Mouse (Mus musculus): ENCODE measurements at regions not wholly inside any gene's neighbourhood (a gene's known extent, or its start where the extent isn't known, plus 50 kb on each side); places are given as distances from the start of the nearest gene placed in this dataset.

DNA sequence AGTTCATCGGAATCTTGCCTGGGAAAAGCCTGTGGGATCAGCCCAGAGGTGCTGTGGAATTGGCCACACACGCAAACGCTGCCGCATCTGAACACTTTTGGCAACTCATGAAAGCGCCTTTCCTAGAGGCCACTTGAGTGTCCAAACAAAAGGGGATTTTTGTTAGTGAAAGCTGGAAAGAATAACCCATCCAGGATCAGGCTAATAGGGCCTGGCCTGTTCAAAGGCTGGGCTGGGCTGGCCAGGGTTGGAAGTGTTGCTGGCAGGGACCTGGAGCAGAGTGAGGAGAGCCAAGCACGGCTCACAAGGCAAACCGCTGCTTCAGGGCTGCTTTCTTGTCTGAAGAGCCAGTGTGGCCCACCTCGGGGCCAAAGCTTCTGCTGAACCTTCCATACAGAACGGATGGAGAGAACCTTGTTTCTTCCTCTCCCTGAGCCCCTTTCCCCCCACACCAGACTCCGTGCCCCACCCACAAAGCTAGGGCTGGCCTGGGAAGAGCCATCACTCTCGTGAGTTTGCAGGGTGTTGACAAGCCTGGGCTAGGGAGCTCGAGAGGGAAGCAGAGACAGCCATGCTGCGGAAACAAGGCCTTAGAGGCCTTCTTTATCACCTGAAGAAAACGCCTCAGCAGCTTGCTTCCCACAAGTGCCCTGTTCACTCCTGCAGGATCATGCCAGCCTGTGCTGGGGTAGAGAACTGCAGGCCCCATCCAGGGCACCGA lies 459.5 kb downstream of the Ccdc171 start:
- TF ChIP-seq MXI1 (IDR thresholded peaks at IDR 0.05; ENCODE audit: low read depth, low read length) (no peak), E2F4 (IDR thresholded peaks at IDR 0.05; ENCODE audit: borderline replicate concordance, low read depth, low read length) (no peak), NRF1 (IDR thresholded peaks at IDR 0.05; ENCODE audit: insufficient read depth, low read depth, low read length, poor library complexity, severe bottlenecking) (no peak), RCOR1 (IDR thresholded peaks at IDR 0.05; ENCODE audit: low read depth, low read length) (no peak), SIN3A (IDR thresholded peaks at IDR 0.05; ENCODE audit: low read length) (no peak), GATA1 (IDR thresholded peaks at IDR 0.05; ENCODE audit: low read depth, low read length) (no peak), KAT2A (conservative IDR thresholded peaks at IDR 0.05; ENCODE audit: low read depth, low read length) (no peak), RAD21 (IDR thresholded peaks at IDR 0.05; ENCODE audit: low read depth, low read length) (no peak), POLR2AphosphoS5 (IDR thresholded peaks at IDR 0.05; ENCODE audit: borderline replicate concordance, low read depth, low read length) (no peak), EP300 (IDR thresholded peaks at IDR 0.05; ENCODE audit: low read depth in 1 of 2, low read length in 2 of 2) (no peak), MAZ (IDR thresholded peaks at IDR 0.05; ENCODE audit: low read depth, low read length) (no peak)
- no peak overlapping the region for H3K27ac ChIP-seq (ENCODE audit: control insufficient read depth, low read depth, low read length)
- H3K36me3 ChIP-seq (ENCODE audit: control insufficient read depth in 1 of 2, insufficient read depth in 2 of 2, low read length in 2 of 2), result no peaks in the 10 kb centered on the region
- H3K9ac ChIP-seq (ENCODE audit: control insufficient read depth, low read depth, low read length, poor library complexity, severe bottlenecking), result no peak overlapping the region
- no peaks in the 10 kb centered on the region for H3K27me3 ChIP-seq (ENCODE audit: control insufficient read depth in 1 of 2, insufficient read depth in 2 of 2, low read length in 2 of 2)
- DNase-seq (ENCODE audit: low read depth, low spot score), result no peak
- H3K4me3 ChIP-seq (ENCODE audit: control insufficient read depth in 1 of 2, insufficient read depth in 1 of 2, low read depth in 2 of 2, low read length in 2 of 2), result no peak overlapping the region
- H3K4me1 ChIP-seq (ENCODE audit: control insufficient read depth in 1 of 2, insufficient read depth in 2 of 2, low read length in 2 of 2), result no peaks in the 10 kb centered on the region
- H3K9me3 ChIP-seq (replicated peaks; ENCODE audit: insufficient read depth, low read length), result no peaks in the 10 kb centered on the region
- no peaks in the 10 kb centered on the region for H3K79me2 ChIP-seq (ENCODE audit: control insufficient read depth, insufficient read depth, low read length, poor library complexity)

DNA sequence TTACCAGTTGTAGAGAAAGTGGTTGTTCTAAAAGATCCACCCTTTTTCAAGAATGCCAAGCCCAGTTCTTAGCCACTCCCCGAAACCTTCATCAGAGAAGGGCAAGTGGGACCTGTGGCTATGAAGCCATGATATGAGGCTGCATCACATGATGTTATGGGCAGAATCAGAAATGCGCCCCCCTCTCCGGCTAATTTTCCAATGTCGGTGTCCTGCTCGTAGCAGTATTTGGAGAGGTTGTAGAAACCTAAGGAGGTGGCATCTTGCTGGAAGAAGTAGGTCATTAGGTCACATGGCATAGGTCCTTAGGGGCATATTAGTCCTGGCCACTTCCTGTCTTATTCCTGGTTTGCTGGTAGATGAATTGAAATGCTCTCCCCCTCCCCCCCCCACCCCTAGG lies 460.1 kb downstream of the Ccdc171 start:
- TF ChIP-seq JUND (IDR thresholded peaks at IDR 0.05; ENCODE audit: low read depth, low read length) (no peak), ETS1 (IDR thresholded peaks at IDR 0.05; ENCODE audit: low read depth, low read length) (no peak), RAD21 (IDR thresholded peaks at IDR 0.05; ENCODE audit: low read depth, low read length) (no peak), POLR2AphosphoS5 (IDR thresholded peaks at IDR 0.05; ENCODE audit: borderline replicate concordance, low read depth, low read length) (no peak), MAX (IDR thresholded peaks at IDR 0.05; ENCODE audit: low read length) (no peak), BHLHE40 (IDR thresholded peaks at IDR 0.05; ENCODE audit: borderline replicate concordance, low read depth, low read length) (no peak), RCOR1 (IDR thresholded peaks at IDR 0.05; ENCODE audit: low read depth, low read length) (no peak), CTCF (IDR thresholded peaks at IDR 0.05 in 2 of 3, conservative IDR thresholded peaks at IDR 0.05 in 1 of 3; ENCODE audit: control insufficient read depth in 1 of 3, insufficient read depth in 1 of 3, low read depth in 2 of 3, low read length in 3 of 3, poor library complexity in 1 of 3, severe bottlenecking in 1 of 3) (no peak), MYB (IDR thresholded peaks at IDR 0.05; ENCODE audit: low read depth, low read length) (no peak), MAFK (IDR thresholded peaks at IDR 0.05; ENCODE audit: borderline replicate concordance, low read depth, low read length) (no peak), NELFE (IDR thresholded peaks at IDR 0.05; ENCODE audit: low read depth, low read length) (no peak), UBTF (IDR thresholded peaks at IDR 0.05; ENCODE audit: borderline replicate concordance, insufficient read depth, low read depth, low read length) (no peak), CHD2 (IDR thresholded peaks at IDR 0.05; ENCODE audit: low read length) (no peak), GATA1 (IDR thresholded peaks at IDR 0.05; ENCODE audit: low read depth, low read length) (no peak), MYC (IDR thresholded peaks at IDR 0.05; ENCODE audit: low read depth, low read length) (no peak), TBP (IDR thresholded peaks at IDR 0.05; ENCODE audit: low read depth, low read length) (no peak), E2F4 (IDR thresholded peaks at IDR 0.05; ENCODE audit: borderline replicate concordance, low read depth, low read length) (no peak), ZKSCAN1 (IDR thresholded peaks at IDR 0.05; ENCODE audit: low read depth, low read length) (no peak), EP300 (IDR thresholded peaks at IDR 0.05; ENCODE audit: low read depth in 1 of 2, low read length in 2 of 2) (no peak), TCF12 (IDR thresholded peaks at IDR 0.05; ENCODE audit: low read depth, low read length) (no peak)
- no peak overlapping the region for H3K4me3 ChIP-seq (ENCODE audit: control insufficient read depth in 1 of 2, insufficient read depth in 1 of 2, low read depth in 2 of 2, low read length in 2 of 2)
- H3K9ac ChIP-seq (ENCODE audit: control insufficient read depth, low read depth, low read length, poor library complexity, severe bottlenecking), result no peak overlapping the region
- no peaks in the 10 kb centered on the region for H3K27me3 ChIP-seq (ENCODE audit: control insufficient read depth in 1 of 2, insufficient read depth in 2 of 2, low read length in 2 of 2)
- H3K36me3 ChIP-seq (ENCODE audit: control insufficient read depth in 1 of 2, insufficient read depth in 2 of 2, low read length in 2 of 2), result no peaks in the 10 kb centered on the region
- no peaks in the 10 kb centered on the region for H3K9me3 ChIP-seq (replicated peaks; ENCODE audit: insufficient read depth, low read length)
- DNase-seq (ENCODE audit: low read depth, low spot score), result no peak
- H3K27ac ChIP-seq (ENCODE audit: control insufficient read depth, low read depth, low read length), result no peak overlapping the region
- no peaks in the 10 kb centered on the region for H3K79me2 ChIP-seq (ENCODE audit: control insufficient read depth, insufficient read depth, low read length, poor library complexity)
- no peaks in the 10 kb centered on the region for H3K4me1 ChIP-seq (ENCODE audit: control insufficient read depth in 1 of 2, insufficient read depth in 2 of 2, low read length in 2 of 2)

Data from MEL (cell line).